Mouse (Mus musculus): Measurements from ENCODE around the gene Ablim1. TPM values are rescaled to one million over a fixed set of nuclear protein-coding genes. Genes with fewer than 3 reads are reported as not detected.

Ablim1 gene
- polyA plus RNA-seq, 1 experiment from 2014 or later: 37.9 TPM

DNA sequence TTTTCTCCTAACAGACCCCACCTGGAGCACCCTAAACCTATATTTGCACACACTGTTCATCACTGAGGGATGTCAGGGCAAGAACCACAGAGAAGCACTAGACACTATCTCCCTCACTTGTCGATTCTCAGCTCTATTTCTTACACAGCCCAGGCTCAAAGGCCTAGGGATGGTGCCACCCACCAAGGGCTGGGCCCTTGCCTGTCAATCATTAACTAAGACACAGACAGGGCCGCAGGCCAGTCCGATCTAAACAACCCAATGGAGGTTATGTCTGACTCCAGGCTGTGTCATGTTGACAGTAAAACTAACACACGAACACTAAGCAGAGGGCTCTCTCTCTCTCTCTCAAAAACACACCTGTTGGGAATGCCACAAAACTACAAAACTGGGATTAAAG lies 316.4 kb downstream of the Ablim1 start:
- H3K9ac ChIP-seq: no peak overlapping the region
- no peak for ATAC-seq (ENCODE audit: low FRiP score)
- no peaks in the 10 kb centered on the region for H3K36me3 ChIP-seq
- H3K27me3 ChIP-seq: 0 out of 2 replicates have a peak, but pooled peaks cover under 1% of the 10 kb centered on the region
- H3K9me3 ChIP-seq: no peaks in the 10 kb centered on the region
- peaks cover 42% of the 10 kb centered on the region for H3K4me1 ChIP-seq (replicated peaks)
- WGBS: 74% methylated on average over 4 of the region's 4 CpGs
- no peak overlapping the region for H3K4me2 ChIP-seq
- no peak overlapping the region for H3K4me3 ChIP-seq
- H3K27ac ChIP-seq: peak overlapping the region; percentile 64; the same call in 1 of the 2 replicates

DNA sequence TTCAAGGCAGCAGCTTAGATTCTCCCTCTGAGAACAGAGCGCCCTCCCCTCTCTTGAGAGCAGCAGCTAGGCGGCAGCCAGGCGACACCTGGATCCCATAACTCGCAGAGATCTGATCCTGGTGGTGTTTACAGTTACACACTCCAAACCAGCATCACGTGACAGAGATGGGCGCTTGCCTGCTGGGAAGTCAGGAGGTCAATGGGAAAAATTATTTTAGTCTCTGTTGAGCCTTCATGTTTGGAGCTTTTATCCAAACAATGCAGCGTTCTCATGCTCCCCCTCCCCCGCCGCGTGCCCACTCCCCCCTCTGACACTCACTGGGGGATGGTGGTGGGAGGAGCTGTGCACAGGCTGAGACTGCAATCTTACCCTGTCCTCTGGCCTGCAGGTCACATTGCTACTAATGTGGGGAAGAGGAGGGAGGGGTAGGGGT lies 317.5 kb downstream of the Ablim1 start:
- Histone ChIP-seq H3K9me3 (no peaks in the 10 kb centered on the region), H3K36me3 (no peaks in the 10 kb centered on the region), H3K27ac (no peak overlapping the region; the same call in 1 of the 2 replicates), H3K27me3 (0 out of 2 replicates have a peak, but pooled peaks cover 3% of the 10 kb centered on the region), H3K4me3 (peak overlapping the region; percentile 5; the same call in 1 of the 2 replicates), H3K4me2 (peak overlapping the region; percentile 36), H3K4me1 (replicated peaks) (peaks cover 39% of the 10 kb centered on the region), H3K9ac (peak overlapping the region; percentile 9; the same call in 1 of the 2 replicates)
- WGBS: 5% methylated on average over 10 of the region's 10 CpGs
- ATAC-seq (ENCODE audit: low FRiP score): peak; percentile 57; the same call in 1 of the 2 replicates

DNA sequence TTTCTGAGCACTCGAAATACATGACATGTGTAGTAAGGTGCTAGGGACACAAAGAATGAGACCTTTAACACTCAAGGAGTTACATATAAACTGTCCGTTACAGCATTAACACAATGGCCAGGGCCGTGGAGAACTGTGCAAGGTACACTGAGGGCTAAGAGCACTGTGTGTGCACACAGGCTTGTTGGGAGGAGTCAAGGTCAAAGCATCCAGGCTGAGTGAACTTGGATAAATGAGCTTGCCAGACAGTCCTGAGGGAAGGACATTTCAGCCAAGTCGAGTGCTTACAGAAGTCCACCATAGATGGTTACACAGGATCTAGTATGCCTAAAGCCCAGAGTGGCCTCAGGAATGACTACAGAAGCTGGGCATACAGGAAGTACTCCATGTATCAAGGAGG lies 319.3 kb downstream of the Ablim1 start:
- Histone ChIP-seq H3K27ac (no peak overlapping the region), H3K4me2 (no peak overlapping the region), H3K9me3 (no peaks in the 10 kb centered on the region), H3K4me3 (no peak overlapping the region), H3K27me3 (0 out of 2 replicates have a peak, but pooled peaks cover 3% of the 10 kb centered on the region), H3K4me1 (replicated peaks) (peaks cover 49% of the 10 kb centered on the region), H3K36me3 (no peaks in the 10 kb centered on the region), H3K9ac (no peak overlapping the region)
- no peak for ATAC-seq (ENCODE audit: low FRiP score)
- WGBS: 84% methylated on average over 4 of the region's 4 CpGs

DNA sequence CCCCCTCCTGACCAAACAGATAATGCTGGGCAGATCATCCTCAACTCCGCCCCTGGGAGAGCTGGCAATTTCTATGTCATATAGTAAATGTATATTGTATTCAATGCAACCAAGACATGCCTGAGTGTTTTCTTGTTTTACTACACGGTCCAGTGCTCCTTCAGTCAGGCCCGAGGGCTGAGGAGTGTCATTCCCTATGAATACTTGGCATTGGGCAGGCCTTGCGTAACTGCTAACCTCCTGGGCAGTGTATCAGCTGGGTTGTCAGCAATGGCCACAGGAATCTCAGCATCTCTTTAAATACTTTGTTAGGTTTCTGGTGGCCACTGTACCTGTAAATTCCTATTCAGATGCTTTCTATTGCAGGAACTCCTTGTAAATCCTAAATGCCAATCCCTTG lies 320.1 kb downstream of the Ablim1 start:
- Histone ChIP-seq H3K27ac (no peak overlapping the region), H3K9ac (no peak overlapping the region), H3K27me3 (0 out of 2 replicates have a peak, but pooled peaks cover 3% of the 10 kb centered on the region), H3K36me3 (no peaks in the 10 kb centered on the region), H3K4me2 (no peak overlapping the region), H3K9me3 (no peaks in the 10 kb centered on the region), H3K4me3 (no peak overlapping the region), H3K4me1 (replicated peaks) (peaks cover 50% of the 10 kb centered on the region)
- no peak for ATAC-seq (ENCODE audit: low FRiP score)
- 74% methylated on average over 4 of the region's 4 CpGs for WGBS

DNA sequence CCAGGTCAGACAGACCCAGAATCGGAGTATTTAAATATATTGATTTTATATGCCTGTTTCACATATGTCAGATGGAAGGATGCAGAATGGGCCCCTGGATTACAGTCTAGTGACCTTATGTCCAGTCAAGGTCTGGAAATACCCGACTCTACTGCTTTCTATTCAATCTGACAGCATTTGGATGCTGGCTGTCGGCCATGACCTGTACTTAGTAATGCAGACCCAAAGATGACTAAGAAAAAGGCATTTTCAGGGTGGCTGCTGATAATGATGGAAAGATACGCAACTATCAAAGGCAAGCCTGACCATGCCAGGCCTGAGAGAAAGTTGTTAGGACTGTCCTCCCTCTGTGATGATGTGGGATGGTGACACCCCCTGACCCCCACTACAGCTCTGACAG lies 321.0 kb downstream of the Ablim1 start:
- no peaks in the 10 kb centered on the region for H3K9me3 ChIP-seq
- H3K9ac ChIP-seq: no peak overlapping the region
- H3K4me2 ChIP-seq: no peak overlapping the region
- H3K27me3 ChIP-seq: 0 out of 2 replicates have a peak, but pooled peaks cover 3% of the 10 kb centered on the region
- H3K27ac ChIP-seq: no peak overlapping the region
- H3K4me1 ChIP-seq (replicated peaks): peaks cover 56% of the 10 kb centered on the region
- H3K4me3 ChIP-seq: no peak overlapping the region
- no peaks in the 10 kb centered on the region for H3K36me3 ChIP-seq
- 81% methylated on average over 4 of the region's 4 CpGs for WGBS
- no peak for ATAC-seq (ENCODE audit: low FRiP score)

DNA sequence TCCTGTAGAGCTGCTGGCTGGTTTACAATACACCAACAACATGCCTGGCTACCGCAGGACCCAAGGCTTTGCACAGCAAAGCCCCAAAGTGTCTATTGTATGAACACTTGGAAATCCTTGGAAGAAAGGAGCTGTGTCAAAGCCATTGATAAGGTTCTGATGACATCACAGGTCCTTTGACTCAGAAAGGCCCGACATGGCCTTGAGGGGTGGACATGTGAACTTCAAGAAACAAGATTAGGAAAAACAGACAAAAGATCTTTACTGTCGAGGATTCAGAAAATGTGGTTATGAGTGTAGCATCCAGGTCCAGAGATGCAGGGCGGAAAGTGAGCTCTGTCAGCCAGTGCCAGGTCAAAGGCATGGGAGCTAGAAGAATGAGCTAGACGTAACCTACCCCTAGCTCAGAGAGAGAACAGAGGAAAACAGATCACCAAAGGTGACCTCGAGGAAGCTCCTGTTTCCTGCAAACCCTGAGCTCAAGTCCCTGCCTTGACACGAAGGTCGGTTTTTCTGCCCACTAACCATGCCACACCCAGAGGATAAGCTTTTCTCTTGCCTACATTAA lies 321.7 kb downstream of the Ablim1 start:
- Histone ChIP-seq H3K36me3 (no peaks in the 10 kb centered on the region), H3K27ac (no peak overlapping the region), H3K9me3 (no peaks in the 10 kb centered on the region), H3K4me1 (replicated peaks) (peaks cover 60% of the 10 kb centered on the region), H3K9ac (no peak overlapping the region), H3K4me2 (no peak overlapping the region), H3K4me3 (no peak overlapping the region), H3K27me3 (0 out of 2 replicates have a peak, but pooled peaks cover 3% of the 10 kb centered on the region)
- no peak for ATAC-seq (ENCODE audit: low FRiP score)
- 78% methylated on average over 8 of the region's 8 CpGs for WGBS

DNA sequence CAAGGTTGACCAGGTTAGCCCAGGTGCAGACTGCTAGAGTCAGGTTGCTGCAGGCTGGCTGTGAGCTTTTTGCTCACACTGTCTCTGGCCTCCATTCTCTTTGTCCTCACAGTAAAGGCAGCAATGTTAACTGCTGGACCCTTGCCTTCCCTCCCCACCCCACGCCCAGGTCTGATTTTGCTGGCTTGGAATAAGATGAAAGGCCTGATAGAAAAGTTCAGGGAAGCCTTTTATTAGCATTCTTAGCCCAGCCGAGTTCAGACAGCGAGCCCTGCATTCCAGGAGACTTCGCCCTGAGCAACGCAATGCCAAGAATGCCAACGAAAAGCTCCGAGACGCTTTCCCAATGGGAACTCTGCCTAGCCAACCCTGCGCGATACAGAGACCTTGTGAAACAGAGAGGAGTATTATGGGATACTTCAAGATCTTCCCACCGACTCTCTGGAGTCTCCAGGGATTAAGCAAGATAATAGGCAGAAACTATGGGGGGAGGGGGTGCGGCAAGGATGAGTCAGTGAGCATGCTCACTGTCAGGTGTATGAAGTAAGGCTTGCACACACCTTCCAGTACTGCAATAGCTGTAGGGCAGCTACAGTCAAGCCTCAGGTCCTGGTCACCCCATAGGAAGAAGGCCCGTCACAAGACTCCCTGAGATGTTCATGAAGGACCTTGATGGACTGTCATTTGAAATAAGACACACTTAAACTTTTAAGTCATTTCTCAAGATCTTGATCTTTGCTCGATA lies 324.2 kb downstream of the Ablim1 start:
- peak; percentile 80 for ATAC-seq (ENCODE audit: low FRiP score)
- H3K36me3 ChIP-seq: no peaks in the 10 kb centered on the region
- 21% methylated on average over 14 of the region's 14 CpGs for WGBS
- H3K27me3 ChIP-seq: 0 out of 2 replicates have a peak, but pooled peaks cover 3% of the 10 kb centered on the region
- H3K4me1 ChIP-seq (replicated peaks): peaks cover 44% of the 10 kb centered on the region
- no peak overlapping the region for H3K9ac ChIP-seq
- H3K9me3 ChIP-seq: no peaks in the 10 kb centered on the region
- H3K4me3 ChIP-seq: no peak overlapping the region
- 0 out of 2 replicates have a peak overlapping the region, but pooled peaks have one; percentile 13 for H3K4me2 ChIP-seq
- H3K27ac ChIP-seq: peak overlapping the region; percentile 69

DNA sequence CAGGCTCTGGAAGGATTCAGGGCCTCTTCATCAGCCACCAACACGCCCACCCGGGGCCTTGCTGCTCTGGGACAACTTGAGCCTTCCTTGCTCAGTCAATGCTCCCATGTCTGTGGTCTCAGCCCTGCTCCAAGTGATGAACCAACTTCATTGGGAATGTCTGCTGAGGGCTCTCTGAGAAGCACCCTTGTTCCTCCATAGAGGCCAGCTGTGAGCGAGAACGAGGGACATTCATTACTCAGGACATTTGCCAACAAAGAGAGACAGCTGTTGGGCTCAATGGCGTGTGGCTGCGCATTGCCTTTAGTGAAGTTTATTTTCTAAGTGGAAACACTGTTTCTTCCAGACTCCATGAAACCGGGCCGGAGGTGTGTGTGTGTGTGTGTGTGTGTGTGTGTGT lies 325.5 kb downstream of the Ablim1 start:
- Histone ChIP-seq H3K36me3 (no peaks in the 10 kb centered on the region), H3K4me3 (no peak overlapping the region), H3K4me1 (replicated peaks) (peaks cover 36% of the 10 kb centered on the region), H3K9me3 (no peaks in the 10 kb centered on the region), H3K9ac (no peak overlapping the region), H3K27ac (no peak overlapping the region), H3K4me2 (no peak overlapping the region), H3K27me3 (0 out of 2 replicates have a peak, but pooled peaks cover 3% of the 10 kb centered on the region)
- ATAC-seq (ENCODE audit: low FRiP score): no peak
- WGBS: 70% methylated on average over 8 of the region's 8 CpGs

DNA sequence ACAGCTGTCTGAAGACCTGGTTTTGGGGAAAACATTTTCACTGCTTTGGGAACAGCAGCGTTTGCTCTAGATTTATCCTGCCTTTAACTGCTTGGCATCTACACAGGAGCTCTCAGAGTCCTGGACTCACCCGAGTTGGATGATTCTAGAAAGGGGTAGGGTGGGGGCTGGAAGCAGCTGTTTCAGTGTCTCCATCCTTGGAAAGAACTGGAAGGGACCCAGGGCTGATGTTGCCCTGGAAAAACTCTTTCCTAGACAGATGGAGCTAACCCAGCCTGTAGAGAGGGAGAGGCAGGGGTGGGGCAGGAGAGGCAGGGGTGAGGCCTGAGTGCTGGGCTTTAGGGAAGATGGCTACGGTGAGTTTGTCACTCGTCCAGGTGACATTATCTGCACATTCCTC lies 330.5 kb downstream of the Ablim1 start:
- WGBS: 64% methylated on average over 4 of the region's 4 CpGs
- no peaks in the 10 kb centered on the region for H3K9me3 ChIP-seq
- H3K36me3 ChIP-seq: no peaks in the 10 kb centered on the region
- H3K4me2 ChIP-seq: no peak overlapping the region
- H3K4me1 ChIP-seq (replicated peaks): peaks cover 9% of the 10 kb centered on the region
- no peak for ATAC-seq (ENCODE audit: low FRiP score)
- no peak overlapping the region for H3K27ac ChIP-seq
- no peak overlapping the region for H3K4me3 ChIP-seq
- H3K27me3 ChIP-seq: no peaks in the 10 kb centered on the region
- no peak overlapping the region for H3K9ac ChIP-seq

DNA sequence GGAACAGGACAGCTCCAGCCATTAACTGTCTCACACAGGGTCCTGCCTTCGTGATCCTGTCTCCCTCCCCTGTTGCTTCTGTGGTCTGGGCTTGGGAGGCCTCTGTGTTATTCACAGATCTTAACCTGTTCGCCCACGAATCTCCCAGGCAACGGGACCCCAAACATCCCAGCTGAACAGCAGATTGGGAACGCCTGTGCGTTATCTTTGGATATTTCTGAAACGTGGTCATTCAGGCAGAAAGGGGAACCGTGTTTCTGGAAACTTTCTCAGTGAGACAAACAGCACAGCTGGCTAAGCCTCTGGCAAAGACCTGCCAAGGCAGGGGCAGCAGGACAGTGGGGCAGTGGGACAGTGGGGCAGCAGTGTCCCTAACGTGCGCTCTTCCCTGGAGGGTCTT lies 331.0 kb downstream of the Ablim1 start:
- Histone ChIP-seq H3K4me3 (no peak overlapping the region), H3K27me3 (no peaks in the 10 kb centered on the region), H3K9ac (no peak overlapping the region), H3K4me2 (no peak overlapping the region), H3K4me1 (replicated peaks) (peaks cover 4% of the 10 kb centered on the region; the same call in 1 of the 2 replicates), H3K36me3 (no peaks in the 10 kb centered on the region), H3K27ac (no peak overlapping the region), H3K9me3 (no peaks in the 10 kb centered on the region)
- 59% methylated on average over 10 of the region's 10 CpGs for WGBS
- ATAC-seq (ENCODE audit: low FRiP score): no peak

All from hindbrain, embryonic 13.5 days (tissue).